Mouse (Mus musculus): Measurements from ENCODE around the gene Apom. TPM values are rescaled to one million over a fixed set of nuclear protein-coding genes. Genes with fewer than 3 reads are reported as not detected.
A peak's percentile ranks its signal among the peaks of the same experiment; 100 is the strongest.

The Apom gene
- total RNA-seq, 4 experiments from 2014 or later: not detected

- DNase-seq (ENCODE audit: low spot score in 2 of 2): no peak
Measured at GRCm38 (mm10) chr17:35158850-35159593, 27.2 kb upstream of the Apom start.

- DNase-seq (ENCODE audit: low spot score in 2 of 2): no peak
Measured at GRCm38 (mm10) chr17:35157661-35158175, 25.9 kb upstream of the Apom start.

GRCm38 (mm10) chr17:35157254-35157653, 25.4 kb upstream of the Apom start:
- DNase-seq (ENCODE audit: low spot score in 2 of 2): no peak

GRCm38 (mm10) chr17:35156461-35157200, 24.8 kb upstream of the Apom start:
- no peak for DNase-seq (ENCODE audit: low spot score in 2 of 2)

- no peak for DNase-seq (ENCODE audit: low spot score in 2 of 2)
Measured at GRCm38 (mm10) chr17:35155451-35155850, 23.6 kb upstream of the Apom start.

- DNase-seq (ENCODE audit: low spot score in 2 of 2): no peak
Measured at GRCm38 (mm10) chr17:35154616-35155015, 22.8 kb upstream of the Apom start.

- no peak for DNase-seq (ENCODE audit: low spot score in 2 of 2)
Measured at GRCm38 (mm10) chr17:35153931-35154330, 22.1 kb upstream of the Apom start.

GRCm38 (mm10) chr17:35153077-35153476, 21.2 kb upstream of the Apom start:
- no peak for DNase-seq (ENCODE audit: low spot score in 2 of 2)

- no peak for DNase-seq (ENCODE audit: low spot score in 2 of 2)
Measured at GRCm38 (mm10) chr17:35152121-35152520, 20.3 kb upstream of the Apom start.

GRCm38 (mm10) chr17:35147922-35148639, 16.2 kb upstream of the Apom start:
- DNase-seq (ENCODE audit: low spot score in 2 of 2): no peak

- DNase-seq (ENCODE audit: low spot score in 2 of 2): no peak
Measured at GRCm38 (mm10) chr17:35147348-35147747, 15.5 kb upstream of the Apom start.

GRCm38 (mm10) chr17:35146139-35146538, 14.3 kb upstream of the Apom start:
- no peak for DNase-seq (ENCODE audit: low spot score in 2 of 2)

GRCm38 (mm10) chr17:35141971-35142370, 10.1 kb upstream of the Apom start:
- no peak for DNase-seq (ENCODE audit: low spot score in 2 of 2)

- no peak for DNase-seq (ENCODE audit: low spot score in 2 of 2)
Measured at GRCm38 (mm10) chr17:35140490-35140996, 8.7 kb upstream of the Apom start.

- DNase-seq (ENCODE audit: low spot score in 2 of 2): no peak
Measured at GRCm38 (mm10) chr17:35139269-35139668, 7.4 kb upstream of the Apom start.

- DNase-seq (ENCODE audit: low spot score in 2 of 2): no peak
Measured at GRCm38 (mm10) chr17:35135591-35136320, 3.9 kb upstream of the Apom start.

- peak; percentile 93 to 95 for DNase-seq (ENCODE audit: low spot score in 2 of 2)
Measured at GRCm38 (mm10) chr17:35134801-35135590, 3.1 kb upstream of the Apom start, which contains the start of gene Bag6. Gene Bag6, plus strand, starts transcription at chr17:35135178.

GRCm38 (mm10) chr17:35133517-35133916, 1.7 kb upstream of the Apom start:
- DNase-seq (ENCODE audit: low spot score in 2 of 2): no peak

- no peak for DNase-seq (ENCODE audit: low spot score in 2 of 2)
Measured at GRCm38 (mm10) chr17:35132174-35132560, 317 bp upstream of the Apom start.

- DNase-seq (ENCODE audit: low spot score in 2 of 2): no peak
Measured at GRCm38 (mm10) chr17:35131038-35131437, 812 bp downstream of the Apom start.
